In genomic region chr9:61323879-61324278, GRCm38 (mm10) we compare ENCODE assay signal across 19 mouse cellular contexts. TPM values are rescaled to one million over a fixed set of nuclear protein-coding genes. Genes with fewer than 3 reads are reported as not detected.
DNase-seq lines count a peak whose midpoint lies in the region; ATAC-seq lines count a peak whose summit lies in the region.
"Had no signal": no experiment of that assay in that cellular context is flagged by ENCODE, and none has a peak within 500 bp of the region (broad histone marks: within the 10 kb centered on the region; RNA-seq: fewer than 3 reads in every experiment).

No protein-coding gene starts in this region.

- no peak for DNase-seq in hindbrain, embryonic 11.5 days (ENCODE audit: low spot score)
- peak; percentile 55 for DNase-seq in retina, postnatal 1 day
- DNase-seq in retina, embryonic 14.5 days (ENCODE audit: low spot score) = no peak
- DNase-seq in forebrain, embryonic 14.5 days (ENCODE audit: low spot score) = peak; percentile 52
- DNase-seq in urinary bladder, postnatal 4 days (ENCODE audit: low spot score in 2 of 2) = no peak
- no peak for DNase-seq in gastrocnemius, adult 8-10 months (ENCODE audit: low spot score in 2 of 2)
- DNase-seq in gastrocnemius, adult 18-20 months (ENCODE audit: low spot score) = no peak
- DNase-seq: cerebellum, adult 2 months; gastrocnemius, postnatal 10 days; heart, postnatal 14 days; kidney, postnatal 10 days; layer of hippocampus, adult 9-11 months; lung, embryonic 14.5 days; thymus, adult 18-20 months had no signal

- no peak overlapping the region for H3K4me3 ChIP-seq in hindbrain, embryonic 11.5 days (ENCODE audit: low read depth, low read length)
- H3K4me3 ChIP-seq in hindbrain, embryonic 16.5 days (ENCODE audit: low read length) = no peak overlapping the region
- H3K4me3 ChIP-seq in forebrain, embryonic 14.5 days (ENCODE audit: low read depth, low read length) = no peak overlapping the region
- H3K4me3 ChIP-seq: embryonic facial prominence, embryonic 13.5 days; heart, embryonic 10.5 days; neural tube, embryonic 12.5 days had no signal

- H3K9me3 ChIP-seq in hindbrain, embryonic 11.5 days (ENCODE audit: control insufficient read depth, low read length) = no peaks in the 10 kb centered on the region
- H3K9me3 ChIP-seq in hindbrain, embryonic 16.5 days (ENCODE audit: control insufficient read depth, low read length) = no peaks in the 10 kb centered on the region
- no peaks in the 10 kb centered on the region for H3K9me3 ChIP-seq in forebrain, embryonic 14.5 days (replicated peaks; ENCODE audit: control insufficient read depth, low read length)
- H3K9me3 ChIP-seq: embryonic facial prominence, embryonic 13.5 days; heart, embryonic 10.5 days; neural tube, embryonic 12.5 days had no signal

- no peak for ATAC-seq in hindbrain, embryonic 11.5 days (ENCODE audit: low FRiP score)
- no peak for ATAC-seq in hindbrain, embryonic 16.5 days
- no peak; the same call in 1 of the 2 replicates for ATAC-seq in forebrain, embryonic 14.5 days
- ATAC-seq: intestine, postnatal 0 days had no signal

- WGBS in hindbrain, embryonic 11.5 days = 51% methylated on average over 3 of the region's 3 CpGs
- WGBS in hindbrain, embryonic 16.5 days = 26% methylated on average over 3 of the region's 3 CpGs
- WGBS in forebrain, embryonic 14.5 days = 9% methylated on average over 3 of the region's 3 CpGs

- peak overlapping the region; percentile 71 for H3K27ac ChIP-seq in hindbrain, embryonic 11.5 days (ENCODE audit: low read depth, low read length)
- no peak overlapping the region for H3K27ac ChIP-seq in hindbrain, embryonic 16.5 days (ENCODE audit: low read depth, low read length)
- H3K27ac ChIP-seq in forebrain, embryonic 14.5 days (ENCODE audit: low read depth, low read length) = no peak overlapping the region; the same call in 1 of the 2 replicates
- H3K27ac ChIP-seq: embryonic facial prominence, embryonic 13.5 days; heart, embryonic 10.5 days; neural tube, embryonic 12.5 days had no signal

- no peaks in the 10 kb centered on the region for H3K36me3 ChIP-seq in hindbrain, embryonic 11.5 days (ENCODE audit: control insufficient read depth, insufficient read depth, low read length)
- H3K36me3 ChIP-seq in hindbrain, embryonic 16.5 days (ENCODE audit: control insufficient read depth, insufficient read depth, low read length) = no peaks in the 10 kb centered on the region
- no peaks in the 10 kb centered on the region for H3K36me3 ChIP-seq in forebrain, embryonic 14.5 days (ENCODE audit: control insufficient read depth, insufficient read depth, low read length)
- H3K36me3 ChIP-seq: embryonic facial prominence, embryonic 13.5 days; heart, embryonic 10.5 days; neural tube, embryonic 12.5 days had no signal

- H3K4me2 ChIP-seq in hindbrain, embryonic 11.5 days (replicated peaks; ENCODE audit: low read depth, low read length) = 0 out of 2 replicates have a peak overlapping the region, but pooled peaks have one; percentile 3
- H3K4me2 ChIP-seq in hindbrain, embryonic 16.5 days (ENCODE audit: low read length) = no peak overlapping the region
- no peak overlapping the region for H3K4me2 ChIP-seq in forebrain, embryonic 14.5 days (ENCODE audit: low read length)
- H3K4me2 ChIP-seq: embryonic facial prominence, embryonic 13.5 days; lung, embryonic 14.5 days had no signal

- H3K4me1 ChIP-seq in hindbrain, embryonic 11.5 days (replicated peaks; ENCODE audit: control insufficient read depth, insufficient read depth, low read length) = peaks cover 16% of the 10 kb centered on the region
- H3K4me1 ChIP-seq in hindbrain, embryonic 16.5 days (ENCODE audit: control insufficient read depth, insufficient read depth, low read depth, low read length) = peaks cover 15% of the 10 kb centered on the region
- peaks cover 7% of the 10 kb centered on the region for H3K4me1 ChIP-seq in forebrain, embryonic 14.5 days (ENCODE audit: control insufficient read depth, insufficient read depth, low read length)

- H3K9ac ChIP-seq in hindbrain, embryonic 11.5 days (ENCODE audit: low read depth, low read length) = no peak overlapping the region
- H3K9ac ChIP-seq in hindbrain, embryonic 16.5 days (ENCODE audit: low read depth, low read length) = no peak overlapping the region; the same call in 1 of the 2 replicates
- H3K9ac ChIP-seq in forebrain, embryonic 14.5 days (ENCODE audit: low read length) = no peak overlapping the region
- H3K9ac ChIP-seq: embryonic facial prominence, embryonic 13.5 days; lung, embryonic 14.5 days; neural tube, embryonic 12.5 days had no signal

- H3K27me3 ChIP-seq in hindbrain, embryonic 11.5 days (ENCODE audit: control insufficient read depth, insufficient read depth, low read length) = no peaks in the 10 kb centered on the region; the same call in 1 of the 2 replicates
- no peaks in the 10 kb centered on the region for H3K27me3 ChIP-seq in hindbrain, embryonic 16.5 days (replicated peaks; ENCODE audit: control insufficient read depth, insufficient read depth, low read length)
- H3K27me3 ChIP-seq in forebrain, embryonic 14.5 days (replicated peaks; ENCODE audit: control insufficient read depth, insufficient read depth, low read length) = no peaks in the 10 kb centered on the region

RNA-seq across cellular contexts. Expression of gene Tle3, which starts 48.3 kb away (rescaled TPM):
- polyA plus RNA-seq in hindbrain, embryonic 11.5 days (2014; fragmentation: Nextera tagmentation; extraction: Ambion mirVana) = 33.7 and 36.7 TPM in 2 replicates
- polyA plus RNA-seq in hindbrain, embryonic 16.5 days (2015; fragmentation: Nextera tagmentation; extraction: Ambion mirVana) = 19.5 and 23.0 TPM in 2 replicates
- polyA plus RNA-seq in forebrain, embryonic 14.5 days (2014; fragmentation: Nextera tagmentation; extraction: Ambion mirVana) = 28.1 and 30.1 TPM in 2 replicates
- total RNA-seq in gastrocnemius, adult 8-10 months (2022) = 1 to 10 TPM; 3.2 to 6.7 (median 4.3) TPM
- total RNA-seq in gastrocnemius, adult 18-20 months (2021) = 1 to 10 TPM; 7.1 TPM

Comparison
In these comparisons a context has a peak if more than half of its experiments do, and no peak if none do; other contexts are left out.
1. DNase-seq: peak in retina, postnatal 1 day (single experiment) and forebrain, embryonic 14.5 days (single experiment); none in hindbrain, embryonic 11.5 days (single experiment), retina, embryonic 14.5 days (single experiment), urinary bladder, postnatal 4 days (0 of 2), gastrocnemius, adult 8-10 months (0 of 2) and gastrocnemius, adult 18-20 months (single experiment).